Mouse (Mus musculus) ES-Bruce4 (cell line): ENCODE measurements around the gene Mxd3. TPM values are rescaled to one million over a fixed set of nuclear protein-coding genes. Genes with fewer than 3 reads are reported as not detected.

Source experiments
- H3K27ac ChIP-seq: 2 replicates; pipeline ENCODE4 v1.5.1; 2012; ENCODE audit warnings: low read length, inconsistent platforms; ENCODE audit not compliant: insufficient read depth
- H3K27me3 ChIP-seq: 2 replicates; pipeline ENCODE4 v1.6.1; 2012; ENCODE audit warnings: mild to moderate bottlenecking, low read length, inconsistent platforms; ENCODE audit not compliant: control insufficient read depth, poor library complexity, insufficient read depth, severe bottlenecking
- H3K36me3 ChIP-seq: 2 replicates; pipeline ENCODE4 v1.6.1; 2012; ENCODE audit warnings: inconsistent platforms, mild to moderate bottlenecking, low read length, moderate library complexity; ENCODE audit not compliant: control insufficient read depth, poor library complexity, insufficient read depth, severe bottlenecking
- H3K4me1 ChIP-seq: one replicate; pipeline ENCODE4 v1.8.1; 2011; ENCODE audit warnings: low read length; ENCODE audit not compliant: control insufficient read depth, insufficient read depth
- H3K4me3 ChIP-seq: 2 replicates; pipeline ENCODE4 v1.5.1; 2011; ENCODE audit warnings: low read depth, mild to moderate bottlenecking, low read length
- H3K9ac ChIP-seq: 2 replicates; pipeline ENCODE4 v1.6.1; 2012; ENCODE audit warnings: low read depth, mild to moderate bottlenecking, inconsistent platforms; ENCODE audit not compliant: poor library complexity, severe bottlenecking
- H3K9me3 ChIP-seq: replicated peaks from 2 replicates; pipeline ENCODE4 v1.6.1; 2012; ENCODE audit warnings: mild to moderate bottlenecking, low read length, inconsistent platforms; ENCODE audit not compliant: control insufficient read depth, poor library complexity, insufficient read depth, severe bottlenecking
- CTCF ChIP-seq: IDR thresholded peaks from one replicate; pipeline ENCODE4 v1.8.1; 2011; ENCODE audit warnings: low read depth, low read length
- EP300 ChIP-seq: IDR thresholded peaks from 2 replicates; pipeline ENCODE4 v1.6.1; 2011; ENCODE audit warnings: low read depth, low read length; ENCODE audit not compliant: insufficient read depth
- POLR2A ChIP-seq: IDR thresholded peaks from one replicate; pipeline ENCODE4 v1.8.1; 2011; ENCODE audit warnings: low read length; ENCODE audit not compliant: insufficient read depth
- polyA plus RNA-seq: library from polyadenylated mRNA; stranded (reverse); fragments of >200 nt; gene quantifications from 2 replicates; pipeline ENCODE4 v1.2.4, GENCODE M21; 2011; ENCODE audit warnings: low read depth; ENCODE audit not compliant: missing spikeins, insufficient read depth, insufficient read length

Gene Mxd3
- polyA plus RNA-seq, 1 experiment: 6.5 TPM

- Histone ChIP-seq H3K27me3 (no peaks in the 10 kb centered on the region), H3K4me3 (no peak overlapping the region), H3K9me3 (no peaks in the 10 kb centered on the region), H3K9ac (no peak overlapping the region), H3K4me1 (no peaks in the 10 kb centered on the region), H3K27ac (no peak overlapping the region), H3K36me3 (peaks cover 9% of the 10 kb centered on the region)
- TF ChIP-seq POLR2A: no peak
- no peak for TF ChIP-seq EP300
- TF ChIP-seq CTCF: no peak
These were observed 31.5 kb upstream of the Mxd3 start for GRCm38 (mm10) chr13:55361145-55361544.

- TF ChIP-seq POLR2A (no peak), CTCF (no peak), EP300 (no peak)
These were observed 17.1 kb upstream of the Mxd3 start for GRCm38 (mm10) chr13:55346745-55347144.

GRCm38 (mm10) chr13:55344286-55344685, 14.7 kb upstream of the Mxd3 start:
- H3K27me3 ChIP-seq: no peaks in the 10 kb centered on the region
- peaks cover 37% of the 10 kb centered on the region for H3K36me3 ChIP-seq
- no peak overlapping the region for H3K27ac ChIP-seq
- no peak for TF ChIP-seq CTCF
- TF ChIP-seq POLR2A: no peak
- TF ChIP-seq EP300: no peak
- H3K9ac ChIP-seq: no peak overlapping the region
- no peak overlapping the region for H3K4me3 ChIP-seq
- H3K4me1 ChIP-seq: no peaks in the 10 kb centered on the region
- no peaks in the 10 kb centered on the region for H3K9me3 ChIP-seq

More at GRCm38 (mm10) chr13:55346745-55347144, 17.1 kb upstream of the Mxd3 start:
- Histone ChIP-seq H3K9me3 (no peaks in the 10 kb centered on the region), H3K36me3 (peaks cover 50% of the 10 kb centered on the region), H3K4me1 (no peaks in the 10 kb centered on the region), H3K4me3 (no peak overlapping the region), H3K27me3 (no peaks in the 10 kb centered on the region), H3K9ac (no peak overlapping the region), H3K27ac (no peak overlapping the region)

- Histone ChIP-seq H3K4me1 (no peaks in the 10 kb centered on the region), H3K9ac (no peak overlapping the region), H3K36me3 (peaks cover 24% of the 10 kb centered on the region), H3K27me3 (no peaks in the 10 kb centered on the region), H3K4me3 (no peak overlapping the region), H3K27ac (peak overlapping the region; percentile 75), H3K9me3 (no peaks in the 10 kb centered on the region)
- TF ChIP-seq EP300: no peak
- no peak for TF ChIP-seq POLR2A
- no peak for TF ChIP-seq CTCF
These were observed 12.8 kb upstream of the Mxd3 start for GRCm38 (mm10) chr13:55342469-55342868.

GRCm38 (mm10) chr13:55339259-55339658, 9.6 kb upstream of the Mxd3 start:
- Histone ChIP-seq H3K27ac (peak overlapping the region; percentile 83), H3K27me3 (no peaks in the 10 kb centered on the region), H3K4me1 (no peaks in the 10 kb centered on the region), H3K36me3 (0 out of 2 replicates have a peak, but pooled peaks cover under 1% of the 10 kb centered on the region), H3K9ac (peak overlapping the region; percentile 39; the same call in 1 of the 2 replicates), H3K9me3 (no peaks in the 10 kb centered on the region), H3K4me3 (no peak overlapping the region)
- TF ChIP-seq CTCF (no peak), POLR2A (peak; percentile 14), EP300 (0 out of 2 replicates have a peak, but pooled peaks have one; percentile 60)

GRCm38 (mm10) chr13:55338131-55339054, 8.8 kb upstream of the Mxd3 start:
- TF ChIP-seq EP300 (no peak), CTCF (no peak), POLR2A (no peak)
- Histone ChIP-seq H3K36me3 (no peaks in the 10 kb centered on the region), H3K4me3 (peak overlapping the region; percentile 18), H3K27me3 (no peaks in the 10 kb centered on the region), H3K9me3 (no peaks in the 10 kb centered on the region), H3K27ac (peak overlapping the region; percentile 83), H3K9ac (peak overlapping the region; percentile 42), H3K4me1 (no peaks in the 10 kb centered on the region)
